Mouse (Mus musculus) forebrain, embryonic 13.5 days (tissue): ENCODE measurements around the gene Wapl. TPM values are rescaled to one million over a fixed set of nuclear protein-coding genes. Genes with fewer than 3 reads are reported as not detected.

Experiments
- ATAC-seq: fragments of 200-750 bp; cut with Nextera tagmentation; 2 replicates; pipeline ENCODE4 v1.8.0; 2017
- H3K27ac ChIP-seq: fragments of 300-500 bp; sonication (generic); 2 replicates; pipeline ENCODE4 v1.5.1; 2015; ENCODE audit warnings: inconsistent platforms, mild to moderate bottlenecking, moderate library complexity
- H3K27me3 ChIP-seq: fragments of 300-500 bp; sonication (generic); 2 replicates; pipeline ENCODE4 v1.6.1; 2015; ENCODE audit warnings: mild to moderate bottlenecking, inconsistent platforms
- H3K36me3 ChIP-seq: fragments of 300-500 bp; sonication (generic); 2 replicates; pipeline ENCODE4 v1.6.1; 2015; ENCODE audit warnings: mild to moderate bottlenecking, inconsistent platforms; ENCODE audit not compliant: poor library complexity, severe bottlenecking
- H3K4me1 ChIP-seq: fragments of 300-500 bp; sonication (generic); 2 replicates; pipeline ENCODE4 v1.6.1; 2015; ENCODE audit warnings: inconsistent platforms
- H3K4me2 ChIP-seq: fragments of 300-500 bp; sonication (generic); 2 replicates; pipeline ENCODE4 v1.6.1; 2015; ENCODE audit warnings: inconsistent platforms, mild to moderate bottlenecking, moderate library complexity
- H3K4me3 ChIP-seq: fragments of 300-500 bp; sonication (generic); 2 replicates; pipeline ENCODE4 v1.5.1; 2015; ENCODE audit warnings: mild to moderate bottlenecking, inconsistent platforms
- H3K9ac ChIP-seq: fragments of 300-500 bp; sonication (generic); 2 replicates; pipeline ENCODE4 v1.6.1; 2015; ENCODE audit warnings: mild to moderate bottlenecking, inconsistent platforms
- H3K9me3 ChIP-seq: fragments of 300-500 bp; sonication (generic); replicated peaks from 2 replicates; pipeline ENCODE4 v1.6.1; 2016; ENCODE audit warnings: inconsistent platforms
- WGBS: fragments of 180-500 bp; shearing (Covaris S2); methylation state at CpG from one replicate; pipeline ENCODE4 v1.1.7; 2015; 5-methylcytosine and 5-hydroxymethylcytosine counted together
- polyA plus RNA-seq: library from polyadenylated mRNA; unstranded; fragments of >200 nt; fragmentation: Nextera tagmentation; extraction: Ambion mirVana; gene quantifications from 2 replicates; pipeline ENCODE4 v1.2.1, GENCODE M21; 2015

The Wapl gene
- polyA plus RNA-seq, 1 experiment from 2014 or later, result 26.6 TPM

DNA sequence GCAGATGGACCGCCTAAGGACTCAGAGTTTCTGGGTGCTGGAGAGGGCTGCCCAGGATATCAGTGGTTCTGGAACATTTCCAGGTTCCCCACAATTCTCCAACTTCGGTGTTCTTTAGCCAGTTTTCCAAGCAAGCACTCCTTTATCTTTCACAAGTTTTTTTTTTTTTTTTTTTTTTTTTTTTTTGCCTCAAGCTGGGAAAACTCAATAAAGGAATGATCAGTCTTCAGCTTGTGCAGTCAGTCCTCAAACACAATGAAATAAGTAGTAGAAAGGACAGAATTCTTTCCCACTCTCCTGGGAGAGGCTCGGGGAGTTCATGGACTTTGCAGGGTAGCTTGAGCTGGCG lies 11.3 kb upstream of the Wapl start:
- Histone ChIP-seq H3K9ac (peak overlapping the region; percentile 64; the same call in 1 of the 2 replicates), H3K4me2 (peak overlapping the region; percentile 92), H3K4me3 (peak overlapping the region; percentile 49), H3K27me3 (peaks cover 49% of the 10 kb centered on the region), H3K27ac (no peak overlapping the region), H3K36me3 (no peaks in the 10 kb centered on the region), H3K4me1 (peaks cover 13% of the 10 kb centered on the region), H3K9me3 (no peaks in the 10 kb centered on the region)
- WGBS, result 7% methylated on average over 4 of the region's 4 CpGs
- 0 out of 2 replicates have a peak, but pooled peaks have one; percentile 33 for ATAC-seq

DNA sequence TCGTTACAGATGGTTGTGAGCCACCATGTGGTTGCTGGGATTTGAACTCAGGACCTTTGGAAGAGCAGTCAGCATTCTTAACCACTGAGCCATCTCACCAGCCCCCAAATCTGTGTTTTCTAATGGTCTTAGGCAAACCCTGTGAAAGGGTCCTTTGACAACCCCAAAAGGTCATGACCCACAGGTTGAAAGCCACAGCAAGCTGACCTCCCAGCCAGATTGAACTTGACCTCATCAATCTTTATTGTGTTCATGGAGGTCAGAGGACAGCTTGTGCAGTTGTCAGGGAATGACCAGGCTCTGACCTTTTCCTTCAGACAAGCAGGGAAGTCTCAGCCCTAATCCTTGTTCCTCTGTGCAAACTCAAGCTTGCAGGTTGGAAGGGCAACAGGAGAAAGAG lies 10.3 kb upstream of the Wapl start:
- WGBS, result 77% methylated on average over 1 of the region's 1 CpGs
- Histone ChIP-seq H3K27me3 (peaks cover 49% of the 10 kb centered on the region), H3K36me3 (no peaks in the 10 kb centered on the region), H3K9ac (no peak overlapping the region), H3K4me1 (peaks cover 13% of the 10 kb centered on the region), H3K4me2 (no peak overlapping the region), H3K4me3 (no peak overlapping the region), H3K27ac (no peak overlapping the region), H3K9me3 (no peaks in the 10 kb centered on the region)
- ATAC-seq, result no peak

DNA sequence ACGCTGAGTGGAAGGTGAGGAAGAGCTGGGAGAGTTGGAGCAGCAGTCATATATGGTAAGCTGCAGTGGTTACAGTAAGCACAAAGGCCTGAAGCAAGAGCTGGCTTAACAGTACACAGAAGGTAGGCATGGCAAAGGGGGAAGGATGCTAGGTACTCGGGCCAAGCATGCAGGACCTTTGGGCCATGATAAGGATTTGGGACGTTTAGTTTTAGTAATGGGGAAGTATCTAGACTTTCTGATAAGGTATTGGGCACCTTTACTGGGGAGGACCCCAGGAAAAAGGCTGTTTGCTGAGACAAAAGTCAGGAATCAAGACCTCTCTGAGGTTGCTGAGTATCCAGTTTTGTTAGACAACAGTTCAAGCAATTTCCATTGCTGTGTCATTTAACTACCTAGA lies 4.6 kb upstream of the Wapl start:
- Histone ChIP-seq H3K4me1 (peaks cover 10% of the 10 kb centered on the region), H3K27me3 (no peaks in the 10 kb centered on the region), H3K9me3 (no peaks in the 10 kb centered on the region), H3K4me2 (no peak overlapping the region), H3K9ac (no peak overlapping the region), H3K36me3 (no peaks in the 10 kb centered on the region), H3K27ac (no peak overlapping the region), H3K4me3 (no peak overlapping the region)
- ATAC-seq, result no peak
- WGBS, result 69% methylated on average over 3 of the region's 3 CpGs

DNA sequence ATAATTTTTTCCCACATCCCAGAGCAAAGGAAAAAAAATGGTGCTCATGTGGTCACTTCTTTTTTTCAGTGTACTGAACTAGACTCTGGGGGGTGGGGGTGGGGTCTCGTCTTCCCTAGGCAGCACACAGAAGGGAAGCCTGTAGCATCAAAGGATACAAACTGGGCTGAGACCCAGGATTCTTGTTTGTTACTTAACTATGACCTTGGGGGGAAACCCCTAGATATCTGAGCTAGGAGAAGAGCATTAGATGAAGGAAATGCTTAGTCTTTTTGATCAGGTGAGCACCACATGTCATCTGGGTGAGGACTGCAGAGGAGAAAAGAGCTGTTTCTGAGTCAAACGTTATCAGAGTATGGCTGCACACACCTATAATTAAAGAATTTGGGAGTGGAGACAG lies 3.5 kb upstream of the Wapl start:
- WGBS, result 56% methylated on average over 2 of the region's 2 CpGs
- Histone ChIP-seq H3K27ac (no peak overlapping the region), H3K9me3 (no peaks in the 10 kb centered on the region), H3K4me3 (no peak overlapping the region), H3K9ac (no peak overlapping the region), H3K36me3 (no peaks in the 10 kb centered on the region), H3K4me1 (peaks cover 17% of the 10 kb centered on the region), H3K27me3 (no peaks in the 10 kb centered on the region), H3K4me2 (no peak overlapping the region)
- no peak for ATAC-seq

DNA sequence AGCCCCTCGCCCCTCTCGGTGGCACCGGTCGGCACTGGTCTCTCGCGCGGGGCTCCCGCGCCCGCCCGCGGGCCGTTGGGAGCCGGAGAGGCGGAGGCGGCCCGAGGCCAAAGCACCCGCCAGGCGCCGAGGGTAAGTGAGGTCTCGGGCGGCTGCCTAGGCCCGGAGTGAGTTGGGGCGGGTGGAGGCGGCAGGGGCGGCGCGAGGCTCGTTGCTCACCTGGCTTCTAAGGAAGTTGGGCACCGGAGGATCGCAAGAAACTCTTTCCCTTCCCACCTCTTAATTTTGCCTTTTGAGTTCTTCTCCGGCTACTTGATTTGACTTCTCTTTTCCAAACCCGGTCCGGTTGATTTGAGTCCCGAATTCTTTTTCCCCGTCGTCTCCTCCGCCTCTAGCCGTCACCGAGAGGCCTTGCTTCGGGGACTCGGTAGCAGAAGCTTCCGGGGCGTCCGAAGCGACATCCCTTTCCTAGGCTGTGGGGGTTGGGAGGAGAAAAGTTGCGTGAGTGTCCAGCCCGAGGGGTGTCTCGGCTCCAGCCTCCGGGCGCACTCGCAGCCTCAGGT lies 582 bp downstream of the Wapl start:
- H3K36me3 ChIP-seq, result peaks cover 8% of the 10 kb centered on the region; the same call in 1 of the 2 replicates
- peak overlapping the region; percentile 94 for H3K4me2 ChIP-seq
- peaks cover 21% of the 10 kb centered on the region for H3K4me1 ChIP-seq
- ATAC-seq, result no peak
- peak overlapping the region; percentile 90 for H3K27ac ChIP-seq
- H3K4me3 ChIP-seq, result peak overlapping the region; percentile 97
- no peaks in the 10 kb centered on the region for H3K9me3 ChIP-seq
- peak overlapping the region; percentile 95 for H3K9ac ChIP-seq
- H3K27me3 ChIP-seq, result no peaks in the 10 kb centered on the region
- WGBS, result under 1% methylated on average over 49 of the region's 52 CpGs

DNA sequence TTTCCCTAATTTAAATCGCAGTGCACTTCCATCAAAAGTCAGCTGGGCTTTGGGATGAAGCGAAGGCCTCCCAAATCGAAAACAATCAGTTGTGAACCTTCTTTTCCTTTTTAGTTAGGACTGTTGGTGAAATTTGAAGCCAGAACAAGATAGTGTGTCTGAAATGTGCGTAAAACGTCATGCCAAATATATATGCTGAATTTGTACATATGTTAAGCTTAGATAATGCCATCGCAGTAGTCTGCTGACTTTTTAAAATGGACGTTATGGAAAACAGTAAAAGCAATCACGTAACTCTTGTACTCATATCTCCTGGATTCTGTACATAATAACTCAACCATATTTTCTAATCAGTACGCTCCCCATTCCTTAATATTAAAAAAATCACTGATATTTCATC lies 1.2 kb downstream of the Wapl start:
- Histone ChIP-seq H3K9me3 (no peaks in the 10 kb centered on the region), H3K27me3 (no peaks in the 10 kb centered on the region), H3K4me1 (peaks cover 21% of the 10 kb centered on the region), H3K4me3 (peak overlapping the region; percentile 97), H3K36me3 (peaks cover 8% of the 10 kb centered on the region; the same call in 1 of the 2 replicates), H3K4me2 (peak overlapping the region; percentile 94), H3K27ac (no peak overlapping the region), H3K9ac (peak overlapping the region; percentile 95)
- no peak for ATAC-seq
- WGBS, result 32% methylated on average over 9 of the region's 9 CpGs

DNA sequence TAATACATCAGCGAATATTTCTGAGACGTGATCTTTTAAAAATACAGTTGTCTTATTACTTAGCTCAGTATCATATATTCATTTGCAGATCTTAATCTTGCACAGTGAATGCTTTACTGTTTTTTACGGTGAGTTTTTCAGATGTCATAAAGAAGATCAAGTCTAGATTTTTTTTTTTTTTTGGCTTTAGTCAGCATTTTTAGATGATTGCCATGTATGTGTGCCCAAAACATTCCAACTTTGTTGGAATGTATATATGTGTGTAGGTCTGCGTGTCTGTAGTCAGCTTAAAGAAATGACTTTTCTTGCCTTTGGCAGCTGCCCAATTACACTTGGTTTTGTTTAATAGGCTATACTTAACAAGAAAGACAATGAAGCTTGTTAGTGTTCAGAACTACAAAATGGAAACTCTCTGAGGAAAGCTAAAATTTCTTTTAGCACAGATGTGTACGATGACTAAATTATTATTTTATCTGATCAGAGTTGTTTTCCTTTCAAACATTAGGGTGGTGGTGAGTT lies 1.7 kb downstream of the Wapl start:
- no peak overlapping the region for H3K9ac ChIP-seq
- no peaks in the 10 kb centered on the region for H3K9me3 ChIP-seq
- H3K4me1 ChIP-seq, result peaks cover 21% of the 10 kb centered on the region
- H3K4me2 ChIP-seq, result peak overlapping the region; percentile 45
- peaks cover 8% of the 10 kb centered on the region; the same call in 1 of the 2 replicates for H3K36me3 ChIP-seq
- no peak for ATAC-seq
- H3K4me3 ChIP-seq, result no peak overlapping the region
- WGBS, result 74% methylated on average over 5 of the region's 5 CpGs
- H3K27ac ChIP-seq, result no peak overlapping the region
- H3K27me3 ChIP-seq, result no peaks in the 10 kb centered on the region

DNA sequence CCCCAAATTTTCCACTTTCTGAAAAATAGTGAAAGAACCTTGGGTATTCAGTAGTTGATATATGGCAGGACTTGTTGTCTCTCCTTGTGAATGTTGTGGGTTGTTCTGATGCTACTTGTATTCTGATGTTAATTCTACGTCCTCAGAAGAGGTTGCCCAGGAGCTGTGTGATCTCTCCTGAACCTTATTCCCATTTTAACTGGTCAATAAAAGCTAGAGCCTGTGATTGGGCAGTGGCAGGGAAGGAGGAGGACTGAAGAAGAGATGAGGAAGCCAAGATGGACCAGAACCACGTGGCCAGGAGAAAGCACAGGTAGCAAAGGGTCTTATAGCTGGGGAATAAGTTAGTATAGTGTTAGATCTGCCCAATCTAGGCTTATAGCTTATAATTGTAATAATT lies 7.1 kb downstream of the Wapl start:
- H3K27ac ChIP-seq, result no peak overlapping the region
- peaks cover 23% of the 10 kb centered on the region; the same call in 1 of the 2 replicates for H3K36me3 ChIP-seq
- no peaks in the 10 kb centered on the region for H3K27me3 ChIP-seq
- 82% methylated on average over 2 of the region's 2 CpGs for WGBS
- H3K9ac ChIP-seq, result no peak overlapping the region
- no peak overlapping the region for H3K4me3 ChIP-seq
- ATAC-seq, result no peak
- H3K4me1 ChIP-seq, result no peaks in the 10 kb centered on the region
- H3K4me2 ChIP-seq, result no peak overlapping the region
- H3K9me3 ChIP-seq, result no peaks in the 10 kb centered on the region

DNA sequence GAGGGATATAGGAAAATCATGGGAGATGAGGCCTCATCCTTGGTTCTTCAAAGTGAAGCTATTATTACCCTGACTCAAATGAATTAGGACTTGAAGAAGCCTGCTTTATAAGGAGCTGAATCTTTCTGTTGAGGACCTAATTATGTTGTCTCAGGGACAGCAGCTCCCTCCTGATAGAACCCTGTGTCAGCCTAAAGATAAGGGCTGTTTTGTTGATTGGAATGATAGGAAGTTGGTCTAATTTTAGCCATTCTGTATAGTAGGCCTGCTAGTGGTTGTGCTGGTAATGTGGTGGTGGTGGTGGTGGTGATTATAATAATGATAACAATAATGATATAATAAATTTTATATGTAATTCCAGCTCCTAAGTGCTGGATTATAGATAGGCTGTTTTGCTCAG lies 11.3 kb downstream of the Wapl start:
- Histone ChIP-seq H3K36me3 (peaks cover 15% of the 10 kb centered on the region; the same call in 1 of the 2 replicates), H3K4me3 (no peak overlapping the region), H3K9ac (no peak overlapping the region), H3K4me2 (no peak overlapping the region), H3K27ac (no peak overlapping the region), H3K27me3 (no peaks in the 10 kb centered on the region), H3K9me3 (no peaks in the 10 kb centered on the region), H3K4me1 (no peaks in the 10 kb centered on the region)
- ATAC-seq, result no peak

DNA sequence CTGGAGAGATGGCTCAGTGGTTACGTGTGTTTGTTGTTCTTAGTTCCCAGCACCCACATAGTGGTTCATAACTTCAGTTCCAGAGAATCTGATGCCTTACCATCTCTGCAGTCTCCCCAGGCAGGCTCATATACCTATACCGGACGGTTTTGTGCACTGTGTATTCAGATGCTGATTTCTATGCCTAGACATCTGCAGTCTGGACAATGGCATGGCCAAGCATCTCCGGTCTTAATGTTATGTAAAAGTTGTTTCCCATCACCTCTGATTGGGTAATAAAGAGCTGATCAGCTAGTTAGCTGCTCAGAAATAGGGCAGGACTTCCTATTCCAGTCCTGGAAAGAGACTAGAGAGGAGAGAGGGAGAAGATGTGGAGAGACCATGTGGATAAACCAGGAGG lies 20.2 kb downstream of the Wapl start:
- no peaks in the 10 kb centered on the region for H3K4me1 ChIP-seq
- ATAC-seq, result no peak
- H3K36me3 ChIP-seq, result peaks cover 29% of the 10 kb centered on the region
- WGBS, result 94% methylated on average over 4 of the region's 4 CpGs
- H3K4me2 ChIP-seq, result no peak overlapping the region
- H3K27me3 ChIP-seq, result no peaks in the 10 kb centered on the region
- no peak overlapping the region for H3K27ac ChIP-seq
- no peak overlapping the region for H3K4me3 ChIP-seq
- no peak overlapping the region for H3K9ac ChIP-seq
- no peaks in the 10 kb centered on the region for H3K9me3 ChIP-seq

DNA sequence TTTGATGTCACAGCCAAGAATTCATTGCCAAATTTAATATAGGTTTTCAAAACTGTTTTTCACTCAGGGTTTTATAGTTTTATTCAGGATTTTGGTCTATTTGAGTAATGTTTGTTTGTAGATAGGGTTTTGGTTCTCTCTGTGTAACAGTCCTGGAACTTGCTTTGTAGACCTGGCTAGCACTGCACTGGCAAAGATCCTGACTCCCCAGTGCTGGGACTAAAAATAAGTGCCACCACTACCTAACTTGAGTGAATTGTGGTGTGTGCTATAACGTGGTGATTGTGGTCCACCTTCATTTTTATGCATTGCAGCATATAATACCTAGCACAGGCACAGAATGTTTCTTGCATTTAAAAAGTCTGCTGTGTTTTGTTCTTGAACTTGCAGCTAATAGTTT lies 23.6 kb downstream of the Wapl start:
- H3K27ac ChIP-seq, result no peak overlapping the region
- H3K9me3 ChIP-seq, result no peaks in the 10 kb centered on the region
- no peaks in the 10 kb centered on the region for H3K4me1 ChIP-seq
- no peak overlapping the region for H3K9ac ChIP-seq
- no peak for ATAC-seq
- H3K36me3 ChIP-seq, result peaks cover 21% of the 10 kb centered on the region
- H3K4me3 ChIP-seq, result no peak overlapping the region
- no peak overlapping the region for H3K4me2 ChIP-seq
- no peaks in the 10 kb centered on the region for H3K27me3 ChIP-seq
- WGBS, result 88% methylated on average over 1 of the region's 1 CpGs

DNA sequence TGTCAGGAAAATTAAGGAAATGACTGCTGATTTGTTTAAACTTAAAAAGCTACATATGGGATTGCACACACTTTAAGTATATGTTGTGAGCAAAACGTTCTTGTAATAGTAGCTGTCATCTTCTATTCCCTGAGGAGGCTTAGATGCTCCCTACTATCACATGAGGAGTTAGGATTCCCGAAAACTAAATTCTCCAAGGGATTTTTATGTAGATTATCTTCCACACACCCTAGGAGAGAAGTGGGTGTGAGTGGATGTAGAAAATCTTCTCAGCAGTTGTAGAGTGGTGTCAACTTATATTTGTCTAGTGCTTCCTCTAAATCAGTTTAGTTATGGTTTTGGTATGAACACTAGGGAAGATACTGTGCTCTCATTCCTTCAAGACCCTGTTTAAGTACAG lies 36.5 kb downstream of the Wapl start:
- no peak for ATAC-seq
- Histone ChIP-seq H3K9ac (no peak overlapping the region), H3K4me3 (no peak overlapping the region), H3K9me3 (no peaks in the 10 kb centered on the region), H3K36me3 (peaks cover 15% of the 10 kb centered on the region; the same call in 1 of the 2 replicates), H3K27me3 (no peaks in the 10 kb centered on the region), H3K4me2 (no peak overlapping the region), H3K27ac (no peak overlapping the region), H3K4me1 (no peaks in the 10 kb centered on the region)
- WGBS, result 91% methylated on average over 2 of the region's 2 CpGs

DNA sequence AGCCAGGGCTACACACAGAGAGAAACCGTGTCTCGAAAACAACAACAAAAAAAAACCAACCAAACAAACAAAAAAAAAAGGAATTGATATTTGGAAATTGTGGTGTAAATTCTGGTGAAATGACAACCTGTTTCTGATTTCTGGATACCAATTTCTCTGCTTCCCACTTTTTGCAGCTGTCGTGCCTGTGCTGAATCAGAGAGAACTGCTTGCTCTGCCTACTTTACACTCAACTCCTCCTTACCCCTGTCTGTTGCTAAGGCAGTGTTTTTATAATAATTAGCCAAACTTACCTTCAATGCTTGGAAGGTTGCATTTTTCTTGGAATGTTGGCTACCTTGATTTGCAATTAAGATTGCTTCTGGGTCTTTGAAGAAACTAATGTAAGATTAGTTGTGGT lies 38.3 kb downstream of the Wapl start:
- Histone ChIP-seq H3K4me3 (no peak overlapping the region), H3K4me2 (no peak overlapping the region), H3K27ac (no peak overlapping the region), H3K4me1 (no peaks in the 10 kb centered on the region), H3K9me3 (no peaks in the 10 kb centered on the region), H3K27me3 (no peaks in the 10 kb centered on the region), H3K36me3 (peaks cover 15% of the 10 kb centered on the region; the same call in 1 of the 2 replicates), H3K9ac (no peak overlapping the region)
- WGBS, result 93% methylated on average over 3 of the region's 3 CpGs
- no peak for ATAC-seq
